Mouse (Mus musculus) myocyte (in vitro differentiated cells): ENCODE data around the gene Eif4b.
A peak's percentile ranks its signal among the peaks of the same experiment; 100 is the strongest.

Experiments used
- E2F4 ChIP-seq: IDR thresholded peaks from one replicate; pipeline ENCODE4 v1.6.1; 2011; ENCODE audit warnings: mild to moderate bottlenecking, control low read depth, moderate library complexity; ENCODE audit not compliant: insufficient read depth
- MYOD1 ChIP-seq, 3 experiments: IDR thresholded peaks; one replicate each; pipeline ENCODE4 v1.6.1; 2011; ENCODE audit warnings: control low read depth in 2 of 3, low read depth in 2 of 3, mild to moderate bottlenecking in 2 of 3, moderate library complexity in 1 of 3; ENCODE audit not compliant: insufficient read length in 2 of 3, control insufficient read depth in 1 of 3
- MYOG ChIP-seq, 3 experiments: IDR thresholded peaks; one replicate each; pipeline ENCODE4 v1.6.1; 2011; ENCODE audit warnings: control low read depth in 2 of 3, low read depth in 2 of 3, mild to moderate bottlenecking in 2 of 3; ENCODE audit not compliant: insufficient read length in 2 of 3, control insufficient read depth in 1 of 3, insufficient read depth in 1 of 3
- POLR2A ChIP-seq: IDR thresholded peaks from one replicate; pipeline ENCODE4 v1.6.1; 2011; ENCODE audit warnings: low read depth, mild to moderate bottlenecking, control low read depth, moderate library complexity; ENCODE audit not compliant: insufficient read length
- POLR2AphosphoS2 ChIP-seq: IDR thresholded peaks from one replicate; pipeline ENCODE4 v1.6.1; 2011; ENCODE audit warnings: low read depth, control low read depth; ENCODE audit not compliant: insufficient read length
- TCF12 ChIP-seq: IDR thresholded peaks from one replicate; pipeline ENCODE4 v1.6.1; 2011; ENCODE audit warnings: mild to moderate bottlenecking, control low read depth; ENCODE audit not compliant: poor library complexity, insufficient read depth, severe bottlenecking
- TCF3 ChIP-seq: IDR thresholded peaks from one replicate; pipeline ENCODE4 v1.6.1; 2011; ENCODE audit warnings: low read depth, control low read depth; ENCODE audit not compliant: insufficient read length
- USF1 ChIP-seq: IDR thresholded peaks from one replicate; pipeline ENCODE4 v1.6.1; 2011; ENCODE audit warnings: low read depth, mild to moderate bottlenecking, control low read depth, moderate library complexity

DNA sequence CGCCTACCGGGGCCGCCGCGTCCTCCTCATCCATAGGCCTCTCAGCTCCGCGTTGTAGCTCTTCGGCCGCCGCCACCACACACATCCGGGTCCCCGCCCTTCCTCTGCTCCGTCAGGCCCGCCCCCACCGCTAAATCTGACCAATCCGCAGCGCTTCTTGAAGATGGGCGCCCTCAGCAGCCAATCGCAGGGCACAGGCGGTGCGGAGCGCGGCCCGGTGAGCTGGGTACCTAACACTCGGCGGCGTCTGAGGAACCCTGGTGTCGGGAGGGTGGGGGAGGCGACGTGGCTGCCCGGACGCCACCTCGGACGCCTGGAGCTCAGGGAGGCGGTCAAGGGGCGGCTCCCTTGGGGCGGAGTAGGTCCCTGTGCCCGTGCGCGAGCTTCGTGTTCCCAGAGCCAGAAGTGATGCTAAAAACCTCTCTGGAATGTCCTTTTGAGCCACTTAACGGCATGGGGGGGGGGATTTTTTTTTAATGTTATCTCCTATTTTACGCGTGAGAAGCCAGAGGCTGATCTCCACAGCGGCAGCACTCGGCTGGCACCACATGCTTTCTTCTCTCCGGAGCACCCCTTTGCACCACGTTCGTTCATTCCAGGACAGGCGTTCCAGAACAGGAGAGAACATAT, 62.7 kb downstream of the Eif4b start, which contains the start of gene Spryd3:
- TF ChIP-seq POLR2A (peak; percentile 86), POLR2AphosphoS2 (peak; percentile 70), TCF3 (no peak), MYOG (IDR thresholded peaks at IDR 0.05; ENCODE audit: control insufficient read depth in 1 of 3, insufficient read depth in 1 of 3, insufficient read length in 2 of 3, low read depth in 2 of 3) (no peak), MYOD1 (IDR thresholded peaks at IDR 0.05; ENCODE audit: control insufficient read depth in 1 of 3, insufficient read length in 2 of 3, low read depth in 2 of 3) (peak in 1 of 3 experiments; percentile 16), E2F4 (peak; percentile 36), USF1 (no peak), TCF12 (no peak)
